Mouse (Mus musculus) midbrain, embryonic 13.5 days (tissue): ENCODE results near the gene Npc1l1. TPM values are rescaled to one million over a fixed set of nuclear protein-coding genes. Genes with fewer than 3 reads are reported as not detected.

ENCODE experiments used
- ATAC-seq: fragments of 200-750 bp; cut with Nextera tagmentation; 2 replicates; pipeline ENCODE4 v1.8.0; 2017; ENCODE audit warnings: mild to moderate bottlenecking, moderate TSS enrichment, moderate library complexity
- H3K27ac ChIP-seq: fragments of 300-500 bp; sonication (generic); 2 replicates; pipeline ENCODE4 v1.5.1; 2015; ENCODE audit warnings: inconsistent platforms, mild to moderate bottlenecking, moderate library complexity
- H3K27me3 ChIP-seq: fragments of 300-500 bp; sonication (generic); 2 replicates; pipeline ENCODE4 v1.6.1; 2015; ENCODE audit warnings: mild to moderate bottlenecking, inconsistent platforms
- H3K36me3 ChIP-seq: fragments of 300-500 bp; sonication (generic); 2 replicates; pipeline ENCODE4 v1.6.1; 2015; ENCODE audit warnings: mild to moderate bottlenecking, inconsistent platforms
- H3K4me1 ChIP-seq: fragments of 300-500 bp; sonication (generic); replicated peaks from 2 replicates; pipeline ENCODE4 v1.6.1; 2015; ENCODE audit warnings: inconsistent platforms
- H3K4me2 ChIP-seq: fragments of 300-500 bp; sonication (generic); replicated peaks from 2 replicates; pipeline ENCODE4 v1.6.1; 2015; ENCODE audit warnings: moderate library complexity, mild to moderate bottlenecking, inconsistent platforms
- H3K4me3 ChIP-seq: fragments of 300-500 bp; sonication (generic); replicated peaks from 2 replicates; pipeline ENCODE4 v1.5.1; 2015; ENCODE audit warnings: mild to moderate bottlenecking, inconsistent platforms
- H3K9ac ChIP-seq: fragments of 300-500 bp; sonication (generic); replicated peaks from 2 replicates; pipeline ENCODE4 v1.6.1; 2015; ENCODE audit warnings: mild to moderate bottlenecking, inconsistent platforms
- H3K9me3 ChIP-seq: fragments of 300-500 bp; sonication (generic); 2 replicates; pipeline ENCODE4 v1.6.1; 2016; ENCODE audit warnings: mild to moderate bottlenecking, inconsistent platforms
- WGBS: fragments of 180-500 bp; shearing (Covaris S2); methylation state at CpG from one replicate; pipeline ENCODE4 v1.1.7; 2015; 5-methylcytosine and 5-hydroxymethylcytosine counted together
- polyA plus RNA-seq: library from polyadenylated mRNA; unstranded; fragments of >200 nt; fragmentation: Nextera tagmentation; extraction: Ambion mirVana; gene quantifications from 2 replicates; pipeline ENCODE4 v1.2.1, GENCODE M21; 2015

Npc1l1 gene
- polyA plus RNA-seq, 1 experiment from 2014 or later, result 0.05 TPM

- Histone ChIP-seq H3K27ac (peak within 1 kb of the TSS; percentile 94), H3K36me3 (0 out of 2 replicates have a peak, but pooled peaks cover 4% of the 10 kb centered on the region), H3K4me3 (peak within 1 kb of the TSS; percentile 93), H3K9ac (peak within 1 kb of the TSS; percentile 95), H3K4me1 (peaks cover 28% of the 10 kb centered on the region), H3K4me2 (peak within 1 kb of the TSS; percentile 81), H3K9me3 (no peaks in the 10 kb centered on the region), H3K27me3 (no peaks in the 10 kb centered on the region)
- ATAC-seq, result peak; percentile 97
- under 1% methylated on average over 37 of the region's 39 CpGs for WGBS
These were observed 29.8 kb downstream of the Npc1l1 start, which contains the start of gene Nudcd3 for GRCm38 (mm10) chr11:6200087-6200569. Nudcd3 (minus strand) TSS chr11:6200415.

GRCm38 (mm10) chr11:6199410-6200086, 30.4 kb downstream of the Npc1l1 start, which contains the start of gene A730071L15Rik:
A730071L15Rik (plus strand) TSS chr11:6200029.
- H3K9ac ChIP-seq, result peak within 1 kb of the TSS; percentile 95
- H3K4me2 ChIP-seq, result peak within 1 kb of the TSS; percentile 81
- WGBS, result 1% methylated on average over 35 of the region's 35 CpGs
- H3K27ac ChIP-seq, result peak within 1 kb of the TSS; percentile 94
- H3K36me3 ChIP-seq, result 0 out of 2 replicates have a peak, but pooled peaks cover 4% of the 10 kb centered on the region
- peak; percentile 87 for ATAC-seq
- H3K4me1 ChIP-seq, result peaks cover 28% of the 10 kb centered on the region
- H3K4me3 ChIP-seq, result peak within 1 kb of the TSS; percentile 93
- H3K27me3 ChIP-seq, result no peaks in the 10 kb centered on the region
- no peaks in the 10 kb centered on the region for H3K9me3 ChIP-seq

DNA sequence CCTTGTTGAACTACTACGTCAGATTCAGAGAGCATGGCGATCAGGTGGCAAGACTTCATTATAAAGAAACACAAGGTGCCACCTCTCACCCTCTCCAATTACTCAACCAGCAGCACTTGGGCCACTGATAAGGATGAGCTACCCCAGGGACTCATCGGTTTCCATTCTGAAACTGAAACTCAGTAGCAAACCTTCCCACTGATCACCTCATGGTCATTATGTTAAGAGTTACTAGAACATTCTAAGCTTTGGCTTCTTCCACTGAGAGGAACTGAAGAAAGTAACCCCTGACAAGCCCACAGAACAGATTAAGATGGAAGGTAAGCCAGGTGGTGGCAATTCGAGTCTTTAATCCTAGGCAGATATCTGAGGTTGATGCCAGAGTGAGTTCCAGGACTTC, 31.5 kb downstream of the Npc1l1 start:
- Histone ChIP-seq H3K27ac (no peak overlapping the region), H3K4me2 (peak overlapping the region; percentile 81), H3K9me3 (no peaks in the 10 kb centered on the region), H3K9ac (no peak overlapping the region), H3K36me3 (0 out of 2 replicates have a peak, but pooled peaks cover 4% of the 10 kb centered on the region), H3K27me3 (no peaks in the 10 kb centered on the region), H3K4me3 (peak overlapping the region; percentile 93), H3K4me1 (peaks cover 28% of the 10 kb centered on the region)
- no peak for ATAC-seq
- WGBS, result 97% methylated on average over 4 of the region's 4 CpGs

- ATAC-seq, result no peak
- H3K4me1 ChIP-seq, result peaks cover 28% of the 10 kb centered on the region
- H3K9me3 ChIP-seq, result no peaks in the 10 kb centered on the region
- peaks cover 19% of the 10 kb centered on the region for H3K36me3 ChIP-seq
- no peaks in the 10 kb centered on the region for H3K27me3 ChIP-seq
- H3K9ac ChIP-seq, result no peak overlapping the region
- H3K27ac ChIP-seq, result no peak overlapping the region
- no peak overlapping the region for H3K4me2 ChIP-seq
- H3K4me3 ChIP-seq, result no peak overlapping the region
- 94% methylated on average over 8 of the region's 8 CpGs for WGBS
These were observed 33.2 kb downstream of the Npc1l1 start for GRCm38 (mm10) chr11:6196780-6197179.

DNA sequence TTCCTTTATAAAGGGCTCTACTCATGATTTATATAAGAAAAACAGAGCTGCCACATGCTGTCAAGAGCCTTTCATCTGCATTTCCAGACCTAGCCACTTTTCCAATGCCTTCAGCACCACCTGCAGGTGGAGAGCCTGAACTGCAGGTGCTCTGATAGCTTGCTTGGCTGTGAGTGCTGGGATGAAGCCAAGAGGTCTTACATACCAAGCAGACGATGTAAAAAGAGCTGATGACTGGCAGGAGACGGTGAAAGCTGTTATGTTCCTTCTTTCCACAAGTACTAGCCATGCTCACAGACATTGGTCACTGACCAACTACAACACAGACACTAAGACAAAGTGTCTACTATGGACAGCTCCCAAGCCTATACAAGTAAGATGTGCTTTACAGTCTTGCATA, 42.1 kb downstream of the Npc1l1 start:
- Histone ChIP-seq H3K9ac (no peak overlapping the region), H3K36me3 (peaks cover 11% of the 10 kb centered on the region), H3K27ac (no peak overlapping the region), H3K4me1 (peaks cover 21% of the 10 kb centered on the region), H3K4me3 (no peak overlapping the region), H3K4me2 (no peak overlapping the region), H3K9me3 (no peaks in the 10 kb centered on the region), H3K27me3 (no peaks in the 10 kb centered on the region)
- peak; percentile 62; the same call in 1 of the 2 replicates for ATAC-seq
- WGBS, result 14% methylated on average over 2 of the region's 2 CpGs

DNA sequence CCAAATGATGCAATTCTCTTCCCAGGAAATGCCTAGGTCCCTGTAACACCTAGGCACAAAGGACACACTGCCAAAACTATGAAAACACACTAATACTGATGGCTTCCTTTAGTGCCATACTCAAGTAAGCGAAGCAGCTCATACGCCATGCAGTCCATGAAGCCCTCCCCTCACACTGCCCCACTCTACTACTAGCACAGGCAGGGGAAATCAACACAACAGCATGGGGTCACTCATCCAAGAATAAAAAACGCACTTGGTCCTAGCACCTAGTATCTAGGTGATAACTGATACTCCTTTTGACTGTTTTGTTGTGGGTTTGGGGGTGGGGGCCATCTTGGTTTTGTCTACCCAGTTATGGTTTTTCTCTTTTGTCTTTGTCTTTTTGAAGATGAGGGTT, 42.5 kb downstream of the Npc1l1 start:
- Histone ChIP-seq H3K4me3 (no peak overlapping the region), H3K4me2 (no peak overlapping the region), H3K27me3 (no peaks in the 10 kb centered on the region), H3K9me3 (no peaks in the 10 kb centered on the region), H3K27ac (no peak overlapping the region), H3K36me3 (peaks cover 7% of the 10 kb centered on the region), H3K9ac (no peak overlapping the region), H3K4me1 (peaks cover 24% of the 10 kb centered on the region)
- peak; percentile 55 for ATAC-seq
- WGBS, result 89% methylated on average over 3 of the region's 3 CpGs

DNA sequence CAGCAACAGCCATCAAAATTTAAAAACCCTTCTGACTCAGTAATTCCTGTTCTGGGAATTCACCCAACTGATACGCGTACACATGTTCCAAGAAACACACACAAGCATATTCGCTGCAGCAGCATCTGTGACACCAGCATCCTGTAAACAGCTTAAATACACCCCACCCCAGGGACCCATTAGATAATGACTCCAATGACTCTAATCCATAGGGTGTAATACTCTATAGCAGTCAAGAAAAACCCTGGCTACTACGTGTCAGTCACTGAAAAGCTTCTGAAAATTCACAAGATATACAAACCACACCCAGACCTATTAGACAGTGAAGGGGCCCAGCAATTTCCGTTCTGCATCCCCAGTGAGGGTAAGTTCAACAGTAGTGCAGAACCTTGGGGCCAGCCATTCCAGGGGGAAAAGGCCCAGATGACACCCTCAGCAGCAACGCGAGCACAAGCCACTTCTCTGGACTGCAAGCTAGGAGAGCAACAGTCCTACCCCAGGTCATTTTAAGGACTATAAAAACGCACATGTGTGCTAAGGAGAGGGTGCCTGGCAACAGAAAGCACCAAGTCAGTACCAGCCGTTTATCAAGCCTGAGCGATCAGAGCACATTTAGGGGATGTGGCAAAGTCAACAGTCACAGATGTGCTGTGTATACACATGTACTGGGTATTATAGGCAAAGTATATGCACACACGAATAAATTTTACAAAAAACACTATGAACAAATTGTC, 45.6 kb downstream of the Npc1l1 start:
- ATAC-seq, result no peak
- Histone ChIP-seq H3K27ac (peak overlapping the region; percentile 35; the same call in 1 of the 2 replicates), H3K9ac (no peak overlapping the region), H3K4me2 (no peak overlapping the region), H3K4me3 (no peak overlapping the region), H3K36me3 (no peaks in the 10 kb centered on the region; the same call in 1 of the 2 replicates), H3K9me3 (no peaks in the 10 kb centered on the region), H3K27me3 (no peaks in the 10 kb centered on the region), H3K4me1 (peaks cover 41% of the 10 kb centered on the region)
- WGBS, result 72% methylated on average over 11 of the region's 11 CpGs

DNA sequence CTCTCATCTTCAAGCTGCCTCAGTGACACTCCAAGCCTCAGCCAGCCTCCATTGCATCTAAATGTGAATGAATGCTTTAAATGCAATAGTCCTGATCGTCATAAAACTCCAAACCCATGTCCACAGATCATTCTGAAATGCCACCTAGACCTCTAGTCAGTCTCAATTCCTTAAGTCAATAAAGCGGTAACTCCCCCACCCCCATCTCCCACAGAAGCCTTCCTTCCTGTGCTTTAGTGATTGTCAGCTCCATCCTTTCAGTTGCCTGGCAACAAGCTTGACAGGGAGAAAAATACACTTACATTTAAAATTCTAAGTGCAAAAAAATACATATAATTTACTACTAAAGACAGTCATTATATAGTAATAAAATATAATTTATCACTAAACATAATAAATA, 46.7 kb downstream of the Npc1l1 start:
- H3K4me1 ChIP-seq, result peaks cover 52% of the 10 kb centered on the region
- 48% methylated on average over 2 of the region's 2 CpGs for WGBS

DNA sequence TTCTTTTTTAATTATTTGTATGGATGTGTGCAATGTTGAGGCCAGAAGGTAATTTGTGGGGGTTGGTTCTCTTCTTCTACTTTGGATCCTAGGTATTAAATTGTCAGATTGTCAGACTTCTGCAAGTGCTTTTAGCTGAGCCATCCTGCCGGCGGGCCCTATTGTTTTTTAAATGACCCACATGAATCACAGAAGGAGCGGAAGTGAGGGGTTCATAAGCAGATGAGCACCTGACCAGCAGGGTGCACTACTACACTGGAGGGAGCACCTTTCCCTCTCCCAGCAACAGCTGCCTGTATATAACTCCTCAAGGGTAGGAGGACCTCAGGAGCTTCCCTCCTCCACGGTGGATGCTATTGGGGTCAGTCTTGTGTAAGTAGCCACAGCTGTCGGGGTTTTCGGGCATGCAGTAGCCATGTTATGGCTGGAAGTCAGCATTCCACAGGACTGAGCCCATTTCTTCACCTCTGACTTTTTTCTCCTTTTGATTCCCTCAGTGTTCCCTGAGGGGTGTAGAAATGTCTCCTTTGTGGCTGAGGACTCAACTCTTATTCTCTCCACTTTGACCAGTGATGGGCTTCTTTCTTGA, 49.0 kb downstream of the Npc1l1 start:
- no peak overlapping the region for H3K9ac ChIP-seq
- H3K36me3 ChIP-seq, result no peaks in the 10 kb centered on the region
- H3K27me3 ChIP-seq, result no peaks in the 10 kb centered on the region
- H3K4me1 ChIP-seq, result peaks cover 59% of the 10 kb centered on the region
- H3K27ac ChIP-seq, result no peak overlapping the region
- no peak overlapping the region for H3K4me3 ChIP-seq
- 45% methylated on average over 6 of the region's 6 CpGs for WGBS
- H3K9me3 ChIP-seq, result no peaks in the 10 kb centered on the region
- H3K4me2 ChIP-seq, result no peak overlapping the region
- no peak for ATAC-seq

More for the DNA sequence above, 46.7 kb downstream of the Npc1l1 start:
- Histone ChIP-seq H3K27me3 (no peaks in the 10 kb centered on the region), H3K4me2 (no peak overlapping the region), H3K36me3 (no peaks in the 10 kb centered on the region; the same call in 1 of the 2 replicates), H3K9ac (no peak overlapping the region), H3K4me3 (no peak overlapping the region), H3K27ac (no peak overlapping the region), H3K9me3 (no peaks in the 10 kb centered on the region)
- ATAC-seq, result no peak

DNA sequence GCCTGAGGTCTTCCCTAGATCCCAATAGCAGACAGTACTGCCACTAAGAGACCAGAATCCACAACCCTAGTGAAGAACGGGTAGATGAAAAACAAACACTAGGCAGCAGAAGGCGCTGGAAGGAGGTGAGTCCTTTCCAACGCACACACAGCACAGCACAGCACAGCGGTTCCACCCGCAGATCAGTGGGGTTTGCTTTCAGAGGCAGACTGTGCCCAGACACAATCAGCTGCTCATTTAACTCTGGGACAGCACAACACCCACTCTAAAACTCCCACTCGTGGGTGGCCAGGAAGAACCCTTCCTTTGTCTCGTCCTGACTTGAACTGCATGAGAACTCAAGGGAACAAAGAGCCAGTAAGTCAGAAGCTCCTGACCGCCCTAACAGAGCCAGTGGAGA, 50.7 kb downstream of the Npc1l1 start:
- 9% methylated on average over 8 of the region's 8 CpGs for WGBS
- H3K4me1 ChIP-seq, result peaks cover 51% of the 10 kb centered on the region
- H3K36me3 ChIP-seq, result no peaks in the 10 kb centered on the region
- no peak overlapping the region for H3K9ac ChIP-seq
- no peaks in the 10 kb centered on the region for H3K9me3 ChIP-seq
- ATAC-seq, result 0 out of 2 replicates have a peak, but pooled peaks have one; percentile 34
- H3K27me3 ChIP-seq, result no peaks in the 10 kb centered on the region
- no peak overlapping the region for H3K4me2 ChIP-seq
- no peak overlapping the region for H3K4me3 ChIP-seq
- peak overlapping the region; percentile 32 for H3K27ac ChIP-seq

DNA sequence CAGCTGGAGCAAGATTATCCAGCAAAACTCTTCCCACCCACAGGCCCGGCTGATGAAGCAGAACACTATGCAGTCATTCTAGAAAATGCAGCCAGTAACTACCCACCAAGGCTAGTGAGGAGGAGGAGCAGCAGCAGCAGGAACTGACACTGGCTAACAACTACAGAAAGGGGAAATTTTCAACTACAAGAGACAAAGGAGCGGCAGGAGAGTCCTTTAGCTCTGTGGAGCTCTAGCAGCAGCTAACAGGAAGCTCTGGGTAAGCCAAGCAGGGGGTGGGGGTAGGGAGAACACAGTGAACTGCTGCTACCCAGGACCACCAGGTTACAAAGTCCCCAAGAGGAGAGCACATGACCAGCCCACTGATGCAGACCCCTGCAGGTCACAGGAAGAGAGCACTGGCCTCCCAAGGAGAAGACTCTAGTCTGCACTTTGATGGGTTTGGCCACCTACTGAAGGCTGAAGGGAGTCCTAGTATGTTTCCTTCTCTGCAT, 51.2 kb downstream of the Npc1l1 start:
- H3K4me1 ChIP-seq, result peaks cover 47% of the 10 kb centered on the region
- ATAC-seq, result 0 out of 2 replicates have a peak, but pooled peaks have one; percentile 14
- WGBS, result 8% methylated on average over 2 of the region's 2 CpGs
- H3K9ac ChIP-seq, result no peak overlapping the region
- H3K27me3 ChIP-seq, result no peaks in the 10 kb centered on the region
- peak overlapping the region; percentile 32; the same call in 1 of the 2 replicates for H3K27ac ChIP-seq
- H3K36me3 ChIP-seq, result no peaks in the 10 kb centered on the region
- no peak overlapping the region for H3K4me2 ChIP-seq
- no peak overlapping the region for H3K4me3 ChIP-seq
- no peaks in the 10 kb centered on the region for H3K9me3 ChIP-seq
